Mouse (Mus musculus) gastrocnemius, adult 18-20 months (tissue): Measurements from ENCODE around the gene Slc9a7. TPM values are rescaled to one million over a fixed set of nuclear protein-coding genes. Genes with fewer than 3 reads are reported as not detected.

ENCODE experiments used
- DNase-seq: peaks from one replicate; pipeline ENCODE4 v3.0.0; 2021; ENCODE audit warnings: low spot score
- long read RNA-seq, 2 experiments: library from polyadenylated mRNA; stranded (forward); transcript quantifications; one replicate each; pipeline ENCODE4 v2.0.0; 2021
- total RNA-seq, 2 experiments: library from RNA; stranded (reverse); gene quantifications; 2 replicates each; pipeline ENCODE4 v1.2.3; 2021

Gene Slc9a7
- 1 to 10 TPM; 9.0 to 9.1 TPM for total RNA-seq
- long read RNA-seq, experiment 1, partial matches to known transcripts, result 0 of 3 reads
- long read RNA-seq, experiment 1, other reads (novel, unspliced or antisense), result 3 of 3 reads
- long read RNA-seq, experiment 2, partial matches to known transcripts, result 0 of 5 reads
- long read RNA-seq, experiment 2, other reads (novel, unspliced or antisense), result 3 of 5 reads

DNA sequence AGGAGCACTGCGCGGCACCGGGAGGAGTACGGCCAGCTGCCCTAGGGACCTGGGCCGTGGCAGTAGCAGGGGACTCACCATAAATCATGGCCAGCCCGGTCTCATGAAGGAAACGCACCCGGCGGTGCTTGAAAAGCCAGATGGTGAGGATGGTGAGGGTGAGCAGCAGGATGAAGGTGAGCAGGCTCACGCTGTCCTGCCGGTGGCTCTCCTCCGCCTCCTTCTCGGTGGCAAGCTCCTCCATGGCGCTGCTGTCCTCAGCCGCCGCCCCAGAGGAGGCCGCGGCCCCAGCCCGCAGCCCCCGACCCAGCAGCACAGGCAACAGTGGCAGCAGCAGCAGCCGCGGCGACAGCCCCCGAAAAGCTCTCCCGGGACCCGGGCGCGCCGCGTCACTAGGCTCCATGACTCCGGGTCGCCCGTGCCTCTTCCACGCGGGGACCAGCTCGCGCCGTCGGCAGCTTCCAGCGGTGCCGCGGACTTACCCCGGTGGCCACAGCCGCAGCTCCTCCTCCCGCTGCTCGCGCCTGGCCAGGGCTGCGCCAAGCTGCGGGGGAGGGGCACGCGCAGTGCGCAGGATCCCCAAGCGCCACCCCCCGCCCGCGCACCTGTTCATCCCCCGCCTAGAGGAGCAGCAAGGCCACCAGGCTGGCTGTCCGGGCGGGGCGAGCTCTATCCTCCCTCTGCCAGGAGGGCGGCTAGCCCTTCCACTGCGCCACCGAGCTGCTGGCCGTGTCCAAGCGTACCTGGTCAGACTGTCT is at the start of gene Slc9a7:
Slc9a7 (minus strand) TSS at position 526 of the 758 bp plus-strand sequence.
- DNase-seq, result peak; percentile 57

DNA sequence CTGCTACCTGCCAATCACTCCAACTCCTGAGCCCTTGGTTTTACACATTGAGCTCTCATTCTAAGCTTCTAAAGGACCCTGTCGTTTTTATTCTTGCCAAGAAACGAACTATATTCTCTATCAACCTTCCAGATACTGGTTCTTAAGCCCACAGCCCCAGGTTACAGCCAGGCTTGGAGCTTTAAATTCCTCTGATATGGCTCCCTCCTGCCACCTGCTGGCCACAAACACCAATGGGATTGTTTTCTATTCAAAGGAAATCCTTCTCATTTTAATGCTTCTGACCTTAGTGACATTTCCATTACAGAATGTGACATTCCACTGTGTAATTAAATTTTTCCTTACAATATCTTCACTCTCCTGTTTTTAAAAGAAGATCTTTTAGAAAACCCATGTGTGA is 44.1 kb upstream of the Slc9a7 start:
- peak; percentile 15 for DNase-seq

DNA sequence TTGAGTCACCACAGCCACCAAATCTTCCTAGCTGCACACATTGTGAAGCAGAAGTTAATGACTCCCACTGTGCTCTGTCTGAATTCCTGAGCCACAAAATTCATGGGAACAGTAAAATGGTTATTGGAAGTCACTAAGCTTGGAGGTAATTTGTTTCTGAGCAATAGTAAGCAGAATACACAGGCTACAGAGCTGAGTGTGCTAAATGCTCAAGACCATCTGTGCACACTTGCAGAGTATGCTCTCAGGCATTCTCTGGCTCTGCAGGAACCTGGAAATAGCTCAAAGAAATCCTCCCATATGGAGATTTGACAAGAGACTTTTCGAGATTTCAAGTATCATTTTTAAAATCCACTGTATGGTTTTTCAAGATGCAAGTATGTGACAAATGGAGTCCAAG is 41.1 kb upstream of the Slc9a7 start:
- DNase-seq, result no peak

DNA sequence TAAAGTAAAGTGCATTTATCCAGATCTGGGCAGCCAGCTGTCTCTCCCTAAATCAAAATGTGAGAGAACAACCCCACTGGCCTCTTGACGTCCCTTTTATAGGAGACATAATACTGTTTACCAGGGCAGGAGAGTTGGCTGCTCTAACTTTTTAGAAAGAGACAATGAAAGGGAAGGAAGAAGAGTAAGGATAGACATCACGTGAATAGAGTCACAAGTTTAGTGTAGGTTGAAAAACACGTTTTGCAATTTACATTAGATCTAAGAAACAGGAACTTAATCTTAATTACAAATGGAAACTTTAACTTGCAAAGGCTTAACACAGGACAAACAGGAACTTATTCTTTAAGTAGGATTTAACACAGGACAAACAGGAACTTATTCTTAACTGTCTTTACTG is 15.6 kb upstream of the Slc9a7 start:
- no peak for DNase-seq

DNA sequence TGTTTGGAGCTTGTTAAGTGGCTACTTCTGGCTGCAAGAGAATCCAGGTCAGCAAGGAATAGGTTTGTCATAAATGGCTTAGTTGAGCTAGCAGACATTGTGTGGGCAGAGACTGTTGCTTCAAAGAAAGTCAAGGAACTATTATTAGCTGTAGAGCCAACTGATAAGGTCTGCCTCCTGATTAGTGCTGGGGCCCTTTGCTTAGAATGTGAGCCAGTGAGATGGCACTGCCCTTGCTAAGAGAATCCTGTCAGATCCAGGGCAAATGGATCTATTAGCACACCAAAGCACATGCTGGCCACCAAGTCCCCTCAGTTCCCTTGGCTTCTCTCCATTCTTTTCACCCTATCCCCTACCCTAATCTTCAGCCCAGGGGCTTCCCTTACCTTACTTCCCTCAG is 14.3 kb upstream of the Slc9a7 start:
- DNase-seq, result no peak

DNA sequence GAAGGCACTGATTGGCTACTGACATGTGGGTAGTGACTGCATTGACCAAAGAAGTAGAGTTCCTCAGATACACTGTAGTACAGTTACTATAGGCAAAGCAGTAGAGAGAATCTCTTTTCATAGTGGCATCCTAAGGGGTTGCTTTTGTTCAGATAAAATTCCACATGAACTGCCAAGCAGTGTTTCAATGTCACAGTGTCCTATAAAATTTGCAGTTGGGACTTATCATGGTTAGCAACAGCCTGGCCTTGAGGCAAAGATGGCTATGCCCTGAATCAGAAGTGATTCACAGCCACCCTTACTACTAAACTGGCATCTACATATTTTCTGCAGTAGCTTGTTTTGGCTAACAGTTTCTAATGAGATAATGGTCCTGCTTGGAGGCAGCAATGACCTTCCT is 11.7 kb upstream of the Slc9a7 start:
- no peak for DNase-seq

DNA sequence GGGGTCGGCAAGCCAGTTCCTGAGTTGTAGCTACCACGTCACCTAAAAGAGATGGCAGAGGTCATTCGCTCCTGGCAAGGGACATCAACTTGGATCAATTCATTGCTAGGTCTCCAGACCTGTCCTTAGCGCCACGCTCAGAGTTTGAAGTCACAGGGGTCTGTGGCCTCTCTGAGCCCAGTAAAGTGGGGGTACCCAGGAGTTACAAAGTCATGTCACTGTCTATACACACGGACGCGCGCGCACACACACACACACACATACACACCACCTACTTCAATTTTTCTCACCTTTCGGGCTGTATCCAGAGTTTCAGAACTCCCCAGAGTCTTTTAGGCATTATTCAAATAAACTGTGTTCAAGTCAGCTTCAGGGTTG is 422 bp upstream of the Slc9a7 start:
- no peak for DNase-seq

DNA sequence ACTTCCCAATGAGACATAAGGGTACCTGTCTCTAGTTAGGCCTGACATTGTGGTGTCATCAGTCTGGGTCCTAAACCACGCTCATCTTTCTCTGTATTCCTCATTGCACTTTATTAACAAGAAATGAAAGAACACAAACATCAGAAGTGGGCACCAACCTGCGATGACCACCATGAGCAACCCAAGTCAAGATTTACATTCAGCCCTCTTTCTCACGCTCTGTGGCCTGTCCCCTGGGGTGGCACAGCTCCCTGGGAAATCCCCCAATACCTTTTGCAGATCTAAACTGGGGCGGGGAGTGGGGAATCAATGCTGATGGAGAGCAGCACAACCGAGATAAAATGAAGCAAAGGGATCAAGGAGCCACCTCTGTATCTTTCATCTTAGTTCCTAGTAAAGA is 892 bp downstream of the Slc9a7 start:
- no peak for DNase-seq

DNA sequence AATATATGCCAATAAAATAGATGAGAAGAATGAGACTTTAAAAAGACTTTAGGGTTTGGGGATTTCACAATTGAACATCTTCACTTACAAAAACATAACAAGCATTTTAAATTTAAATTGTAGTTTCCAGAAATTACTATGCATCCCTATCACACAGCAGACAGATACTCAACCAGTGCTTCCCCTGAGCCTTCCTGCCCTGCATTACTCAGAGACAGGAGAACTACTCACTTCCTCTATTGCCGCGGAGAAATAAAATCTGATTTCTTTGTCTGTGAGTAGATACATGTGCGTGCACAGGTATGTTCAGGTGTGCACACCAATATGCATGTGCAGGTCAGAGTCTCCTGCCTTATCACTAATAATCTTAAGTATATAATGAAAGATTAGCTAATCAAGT is 2.9 kb downstream of the Slc9a7 start:
- no peak for DNase-seq

DNA sequence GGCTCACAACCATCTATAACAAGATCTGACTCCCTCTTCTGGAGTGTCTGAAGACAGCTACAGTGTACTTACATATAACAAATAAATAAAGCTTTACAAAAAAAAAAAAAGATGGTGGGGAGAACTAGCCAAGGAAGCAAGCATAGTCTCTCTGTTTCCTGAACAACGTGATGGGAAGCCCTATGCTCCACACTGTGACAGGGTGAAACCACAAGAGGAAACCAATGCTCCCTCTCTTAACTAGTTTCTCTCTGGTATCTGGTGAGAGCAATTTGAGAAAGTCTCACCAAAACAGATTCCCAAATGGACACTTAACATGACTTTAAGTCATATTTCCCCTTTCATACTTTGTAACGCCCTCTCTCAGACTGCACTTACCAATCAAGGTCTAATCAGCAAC is 5.4 kb downstream of the Slc9a7 start:
- no peak for DNase-seq

DNA sequence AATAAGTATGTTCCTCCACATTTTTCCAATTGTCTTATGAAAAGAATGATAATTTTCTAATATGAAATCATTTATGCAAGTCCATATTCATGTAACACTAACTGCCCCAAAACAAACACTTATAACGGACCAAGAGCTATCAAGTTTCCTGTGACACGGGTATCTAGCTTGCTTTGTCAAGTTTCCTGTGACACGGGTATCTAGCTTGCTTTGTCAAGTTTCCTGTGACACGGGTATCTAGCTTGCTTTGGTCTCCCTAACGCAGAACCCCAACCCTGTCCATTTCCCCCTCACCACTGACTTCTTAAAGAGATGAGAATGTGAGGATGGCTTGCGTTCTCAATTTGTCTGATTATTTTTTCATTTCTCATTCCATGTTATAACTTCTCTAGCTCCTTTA is 12.2 kb downstream of the Slc9a7 start:
- no peak for DNase-seq

DNA sequence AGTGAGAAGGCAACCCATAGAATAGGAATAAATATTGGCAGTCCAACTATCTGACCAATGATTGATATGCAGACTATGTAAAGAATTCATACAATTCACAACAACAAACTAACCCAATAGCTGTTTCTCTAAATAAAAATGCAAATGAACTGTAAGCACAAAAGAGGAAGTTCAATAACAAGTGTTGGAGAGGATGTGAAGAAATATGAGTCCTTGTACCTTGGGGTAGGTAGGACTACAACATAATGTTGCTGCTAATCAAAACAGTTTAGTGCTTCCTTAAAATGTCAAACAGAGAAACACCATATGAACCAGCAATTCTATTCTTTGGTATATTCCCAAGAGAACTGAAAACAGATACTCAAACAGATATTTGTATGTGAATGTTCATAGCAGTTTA is 17.8 kb downstream of the Slc9a7 start:
- no peak for DNase-seq

DNA sequence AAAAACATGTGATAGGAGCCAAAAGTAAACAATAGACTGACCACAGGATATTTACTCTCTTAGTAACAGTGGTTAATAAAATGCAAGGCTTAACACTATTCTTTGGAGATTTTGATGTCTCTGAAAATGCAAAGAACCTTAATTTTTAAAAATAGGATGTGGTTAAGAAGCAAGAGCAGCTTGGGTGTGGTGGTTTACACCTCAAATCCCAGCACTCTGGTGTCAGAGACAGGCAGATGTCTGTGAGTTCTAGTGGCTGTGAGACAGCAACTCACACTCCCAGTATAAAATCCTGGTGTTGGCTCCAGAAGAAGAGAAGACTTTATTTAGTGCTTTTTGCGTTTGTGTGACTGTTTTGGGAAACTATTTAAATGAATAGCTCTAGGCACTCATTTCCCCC is 19.6 kb downstream of the Slc9a7 start:
- no peak for DNase-seq

DNA sequence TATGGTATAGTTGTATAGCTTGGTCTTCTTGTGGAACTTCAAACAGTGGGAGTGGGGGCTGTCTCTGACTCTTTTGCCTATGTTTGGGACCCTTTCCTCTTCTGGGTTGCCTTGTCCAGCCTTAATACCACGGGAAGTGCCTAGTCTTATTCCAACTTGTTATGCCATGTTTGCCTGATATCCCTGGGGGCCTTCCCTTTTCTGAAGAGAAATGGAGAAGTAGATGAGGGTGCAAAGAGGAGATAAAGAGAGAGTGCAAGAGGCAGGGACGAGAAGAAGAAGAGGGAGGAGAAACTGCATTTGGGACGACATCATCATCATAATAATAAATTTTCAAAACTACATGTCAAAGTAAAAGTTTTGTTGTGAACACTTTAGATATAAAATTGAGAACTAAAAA is 21.6 kb downstream of the Slc9a7 start:
- DNase-seq, result no peak

DNA sequence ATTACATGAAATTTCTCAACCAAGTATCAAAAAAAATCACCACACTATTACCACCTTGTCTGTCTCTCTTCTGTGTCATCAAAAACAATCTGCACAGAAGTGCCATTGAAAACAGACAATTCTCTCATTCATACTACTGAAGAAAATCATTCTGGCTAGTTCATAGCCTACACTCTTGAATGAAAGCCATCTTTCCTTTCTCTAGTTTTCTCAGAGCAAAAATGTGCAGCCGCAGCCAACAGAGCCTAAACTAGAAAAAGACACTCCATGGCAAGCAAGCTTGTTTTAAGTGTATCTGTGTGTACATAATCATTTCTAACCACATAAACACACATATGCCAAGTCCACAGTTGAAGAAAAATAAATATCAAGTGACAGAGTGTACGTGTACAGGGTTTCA is 27.2 kb downstream of the Slc9a7 start:
- no peak for DNase-seq

DNA sequence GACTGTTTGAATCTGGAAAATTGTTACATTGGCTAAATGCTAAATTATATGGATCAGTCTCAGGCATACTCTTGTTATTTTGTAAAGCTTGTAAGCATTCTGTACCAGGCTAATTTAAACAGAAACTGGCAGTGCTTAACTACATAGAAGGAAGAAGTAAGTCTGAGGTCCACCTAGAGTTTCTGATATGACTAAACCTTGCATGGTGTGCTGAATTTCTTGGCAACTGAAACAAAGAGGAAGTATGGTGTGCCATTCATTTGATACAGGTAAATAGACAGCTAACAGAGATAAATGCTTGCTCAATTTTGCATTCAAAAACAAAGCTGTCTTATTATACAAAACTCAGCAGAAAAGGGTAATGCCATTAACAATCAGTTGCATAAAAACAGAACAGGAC is 63.5 kb downstream of the Slc9a7 start:
- no peak for DNase-seq

DNA sequence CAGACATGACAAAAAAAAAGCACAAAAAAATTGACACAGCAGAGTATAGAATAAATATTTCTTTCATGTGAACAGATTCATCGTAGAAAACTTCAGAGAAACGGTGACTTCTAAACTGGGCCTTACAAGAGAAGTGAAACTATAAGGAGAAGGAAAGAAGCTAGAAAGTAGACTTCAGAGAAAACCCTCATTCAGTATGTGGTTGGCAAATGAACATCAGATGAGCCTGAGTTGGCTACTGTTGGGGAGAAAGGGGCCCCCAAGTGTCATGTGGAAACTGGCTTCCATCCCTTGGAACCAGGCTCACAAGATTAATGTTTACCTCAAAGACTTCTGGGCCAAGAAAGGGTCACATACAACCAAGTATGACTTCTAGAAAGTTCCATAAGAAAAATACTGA is 70.1 kb downstream of the Slc9a7 start:
- no peak for DNase-seq

DNA sequence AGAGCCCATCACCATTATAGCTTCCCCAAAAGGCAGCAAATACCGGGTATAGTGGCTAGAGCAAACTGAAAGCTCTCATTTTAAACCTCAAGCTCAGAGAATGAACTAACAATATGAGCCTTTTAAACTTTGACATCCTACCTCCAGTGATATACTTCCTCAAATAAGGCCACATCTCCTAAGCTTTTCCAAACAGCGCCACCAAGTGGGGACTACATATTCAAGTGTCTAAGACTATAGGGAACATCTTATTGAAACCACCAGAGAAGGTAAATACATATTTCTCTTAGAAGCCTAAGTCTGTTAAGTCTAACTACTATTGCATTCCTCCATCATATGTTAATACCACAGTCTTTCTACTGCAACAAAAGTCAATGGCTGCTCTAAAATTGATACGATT is 106.0 kb downstream of the Slc9a7 start:
- no peak for DNase-seq

DNA sequence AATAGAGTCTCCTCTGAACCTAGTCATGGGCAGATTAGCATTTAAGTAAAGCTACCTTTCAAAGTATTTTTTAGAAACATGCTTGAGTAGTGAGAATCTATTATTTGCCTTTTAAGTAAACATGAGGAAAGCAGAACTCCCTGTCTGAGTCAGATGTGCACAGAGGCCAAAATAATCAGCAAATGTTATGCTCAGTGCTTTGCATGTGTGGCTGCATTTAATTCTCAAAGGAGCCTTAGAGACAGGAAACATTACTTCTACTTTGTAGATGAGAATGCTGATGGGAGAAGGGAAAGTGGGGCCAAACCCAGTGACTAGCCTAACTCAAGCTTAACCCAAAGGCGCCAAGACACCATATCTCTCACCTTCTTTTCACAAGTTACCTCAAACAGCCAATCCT is 114.8 kb downstream of the Slc9a7 start:
- no peak for DNase-seq

DNA sequence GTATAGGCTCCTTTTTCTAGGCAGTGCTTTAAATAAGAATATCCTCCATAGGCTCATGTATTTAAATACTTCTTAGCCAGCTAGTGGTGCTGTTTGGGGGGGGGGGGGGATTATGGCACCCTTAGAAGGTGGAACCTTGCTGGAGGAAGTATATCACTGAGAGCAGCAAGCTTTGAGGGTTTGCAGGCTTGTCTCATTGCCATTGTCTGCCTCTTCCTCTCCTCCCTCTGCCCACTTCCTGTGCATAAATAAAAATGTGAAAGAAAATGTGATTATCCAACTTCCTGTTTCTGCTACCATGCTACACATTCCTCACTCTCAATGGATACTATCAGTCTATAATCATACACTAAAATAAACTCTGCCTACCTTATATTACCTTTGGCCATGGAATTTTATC is 123.2 kb downstream of the Slc9a7 start:
- no peak for DNase-seq

DNA sequence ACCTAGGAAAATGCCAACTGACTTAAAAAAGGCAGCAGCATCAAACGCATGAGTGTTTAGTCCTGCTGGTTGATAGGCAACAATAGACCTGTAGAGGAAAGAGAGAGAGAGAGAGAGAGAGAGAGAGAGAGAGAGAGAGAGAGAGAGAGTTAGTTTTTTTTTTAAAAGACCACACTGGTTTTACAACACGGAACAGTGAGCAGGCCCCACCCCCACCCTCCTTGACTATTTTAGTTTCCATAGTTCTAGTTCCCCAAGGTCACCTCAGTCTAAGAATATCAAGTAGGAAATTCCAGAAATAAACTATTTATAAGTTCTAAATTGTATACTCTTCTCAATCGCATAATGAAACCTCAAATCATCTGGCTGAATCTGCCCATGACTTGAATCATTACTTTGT is 126.6 kb downstream of the Slc9a7 start:
- DNase-seq, result no peak

DNA sequence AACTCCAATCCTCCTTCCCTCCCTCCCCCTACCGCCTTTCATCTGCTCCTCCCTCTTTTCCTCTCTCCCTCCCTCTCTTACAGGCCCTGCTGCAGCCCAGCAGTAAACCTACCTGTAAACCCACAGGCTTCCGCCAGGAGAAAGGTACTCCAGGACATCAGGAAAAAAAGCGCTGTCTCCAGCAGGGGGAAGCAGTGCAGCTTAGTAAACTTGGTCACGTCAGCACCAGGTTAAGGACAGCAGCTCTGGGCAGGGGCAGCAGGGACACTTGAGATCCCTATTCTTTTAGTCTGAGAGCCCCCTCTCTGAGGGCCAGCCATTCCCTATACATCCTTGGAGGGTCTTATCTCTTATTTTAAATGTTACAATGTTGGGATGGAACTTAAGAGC is 129.3 kb downstream of the Slc9a7 start:
- DNase-seq, result peak; percentile 10

DNA sequence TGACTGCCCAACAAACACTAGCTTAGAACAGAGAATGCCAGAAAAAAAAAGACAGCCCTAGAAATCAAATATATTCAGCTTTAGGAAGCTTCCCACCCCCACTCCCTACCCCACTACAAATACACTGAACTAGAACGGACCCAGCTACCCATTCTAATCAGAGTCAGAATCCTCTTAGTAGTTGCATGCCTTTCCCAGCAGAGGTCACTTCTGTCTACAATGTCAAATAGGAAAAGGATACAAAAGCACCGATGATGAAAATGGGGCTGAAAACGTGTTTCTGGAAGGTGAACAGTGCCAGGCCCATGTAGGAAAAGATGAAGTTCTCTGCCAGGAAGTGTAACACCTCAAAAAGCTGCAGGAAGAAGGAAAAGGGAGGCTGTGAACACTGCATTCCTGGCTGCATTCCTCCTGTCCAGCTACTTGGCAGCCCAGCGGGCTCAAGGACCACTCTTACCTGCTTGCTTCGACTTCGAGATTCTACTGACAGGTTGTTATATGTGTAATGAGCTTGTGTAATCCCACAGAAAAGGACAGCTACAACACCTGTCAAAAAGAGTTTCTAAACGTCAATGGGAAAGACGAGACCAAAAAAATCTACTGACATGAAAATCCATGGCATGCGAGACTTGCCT is 129.8 kb downstream of the Slc9a7 start:
- no peak for DNase-seq
